Mouse (Mus musculus) spleen, adult 18-20 months (tissue): ENCODE data around the gene Hsf2bp.
A peak's percentile ranks its signal among the peaks of the same experiment; 100 is the strongest.
"Not testable (repeated sequence)": the region's sequence is repeated elsewhere in the genome, so short reads cannot be mapped to it uniquely, and the experiment has no call there.

Source experiments
- DNase-seq, 2 experiments: peaks; one replicate each; pipeline ENCODE4 v3.0.0; 2022; ENCODE audit warnings: mixed read lengths in 2 of 2

Gene Hsf2bp

DNA sequence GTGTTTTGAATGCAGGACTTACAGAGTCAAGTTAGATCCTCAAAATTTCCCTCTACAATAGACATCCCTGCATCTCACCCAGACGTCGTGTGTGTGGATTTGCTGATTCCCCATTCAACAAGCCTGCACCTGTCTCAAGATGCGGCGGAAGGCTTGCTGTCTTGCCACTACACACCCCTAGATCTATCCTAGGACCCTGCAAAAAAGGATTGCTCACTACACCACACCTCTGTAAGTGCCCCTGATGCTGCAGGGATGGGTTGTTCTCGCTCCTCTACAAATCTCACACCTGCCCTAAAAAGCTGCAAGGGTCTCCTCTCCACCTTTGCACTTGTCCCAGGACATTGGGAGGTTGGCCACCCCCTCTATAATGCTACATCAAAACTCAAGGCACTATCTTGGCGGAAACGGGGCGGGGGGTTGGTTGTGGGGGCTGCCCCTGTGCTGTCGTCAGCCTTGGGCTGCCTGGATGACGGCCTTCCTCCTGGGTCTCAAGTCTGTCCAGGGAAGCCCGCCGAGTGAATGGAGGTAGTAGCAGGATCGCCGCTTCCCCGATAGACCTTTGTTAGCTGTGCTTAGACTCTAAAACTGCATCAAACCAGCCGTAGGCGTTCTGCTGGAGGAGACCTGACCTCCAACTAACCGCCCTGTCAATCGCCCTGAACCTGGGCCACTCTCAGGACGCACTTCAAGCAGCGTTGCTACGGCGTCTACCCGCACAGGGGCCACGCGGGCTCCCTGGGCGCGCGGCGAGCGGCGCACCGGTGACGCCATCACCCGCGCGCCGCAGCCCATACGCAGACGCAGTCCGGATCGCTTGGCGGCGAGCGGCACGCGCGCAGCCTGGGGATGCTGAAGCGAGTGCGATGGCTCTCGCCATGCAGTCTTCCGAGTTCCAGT, at the start of gene Hsf2bp, which contains the start of gene Rrp1b:
TSS of gene Hsf2bp (minus strand) at position 741 of the 900 bp plus-strand sequence.
TSS of gene Rrp1b (plus strand) at position 492 of the 900 bp plus-strand sequence.
- DNase-seq, result peak; percentile 48 to 67

DNA sequence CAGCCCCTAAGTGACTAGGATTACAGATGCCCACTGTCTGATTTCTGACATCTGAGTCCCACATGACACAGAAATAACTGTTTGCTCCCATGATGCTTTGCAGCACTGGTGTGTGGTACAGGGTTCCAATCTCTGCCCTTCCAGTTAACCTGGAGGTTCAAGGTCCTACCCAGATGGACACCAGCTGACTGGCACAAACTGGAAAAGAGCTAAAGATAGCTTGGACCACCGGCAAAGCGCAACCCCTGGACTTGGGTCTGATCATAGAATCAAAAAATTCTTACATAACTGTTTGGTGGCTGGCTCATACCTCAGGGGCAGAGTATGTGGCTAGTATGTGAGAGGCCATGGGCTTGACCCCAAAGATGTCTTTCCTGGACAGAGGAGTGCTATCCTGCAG, 47.2 kb upstream of the Hsf2bp start:
- no peak for DNase-seq

DNA sequence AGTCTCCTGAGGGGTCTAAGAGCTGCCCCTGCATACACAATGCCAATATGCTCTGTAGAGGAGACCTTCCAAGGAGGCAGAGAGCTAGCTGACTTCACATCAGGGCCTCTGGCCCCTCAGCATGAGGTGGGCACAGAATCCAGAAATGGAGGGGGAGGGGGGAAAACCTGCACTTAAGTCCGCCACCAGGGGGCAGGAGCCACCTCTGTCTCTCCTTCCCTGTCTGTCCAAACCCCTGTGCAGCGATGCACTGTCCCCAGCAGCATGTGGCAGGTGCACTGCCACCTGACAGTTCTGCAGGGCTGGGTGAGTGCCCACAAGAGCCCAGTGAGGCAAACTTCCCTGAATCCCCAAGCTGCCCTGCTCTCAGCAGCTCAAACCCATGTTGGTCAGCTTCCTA, 39.0 kb upstream of the Hsf2bp start:
- peak in 1 of 2 experiments; percentile 34 for DNase-seq

DNA sequence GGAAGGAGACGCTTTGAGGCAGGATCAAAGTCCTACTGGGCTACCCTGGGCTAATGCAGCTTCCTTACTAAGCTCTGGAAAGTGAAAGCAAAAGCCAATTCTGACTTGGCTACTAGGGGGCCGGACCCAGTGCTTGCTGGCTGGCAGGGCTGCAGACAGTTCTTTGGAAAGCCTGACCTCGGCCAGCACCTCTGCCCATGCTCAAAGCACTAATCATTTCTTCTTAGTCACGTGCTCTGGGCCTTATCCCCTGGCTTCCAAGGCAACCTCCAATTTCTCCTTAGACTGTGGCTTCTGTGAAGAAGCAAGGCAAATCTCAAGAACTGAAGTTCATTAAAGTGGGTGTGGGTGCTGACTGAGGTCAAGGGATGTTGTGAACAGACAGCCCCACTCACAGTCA, 38.5 kb upstream of the Hsf2bp start:
- no peak for DNase-seq

DNA sequence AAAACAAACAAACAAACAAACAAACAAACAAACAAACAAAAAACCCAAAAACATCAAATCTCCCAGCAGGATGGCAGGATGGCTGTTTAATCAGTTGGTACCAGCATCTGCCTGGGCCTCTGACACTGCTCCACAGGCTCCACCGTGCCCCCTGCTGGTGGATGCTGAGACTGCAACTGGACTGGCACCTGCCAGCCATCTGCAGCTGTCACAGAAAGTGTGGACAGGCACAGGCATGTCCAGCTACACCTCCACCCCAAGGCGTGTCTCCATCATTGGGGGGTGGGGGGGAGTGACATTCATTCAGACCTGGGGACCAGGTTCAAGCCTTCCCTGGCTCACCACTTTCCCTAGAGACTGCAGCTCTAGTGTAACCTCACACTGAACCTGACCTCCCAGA, 37.2 kb upstream of the Hsf2bp start:
- DNase-seq, result peak; percentile 63 to 85

DNA sequence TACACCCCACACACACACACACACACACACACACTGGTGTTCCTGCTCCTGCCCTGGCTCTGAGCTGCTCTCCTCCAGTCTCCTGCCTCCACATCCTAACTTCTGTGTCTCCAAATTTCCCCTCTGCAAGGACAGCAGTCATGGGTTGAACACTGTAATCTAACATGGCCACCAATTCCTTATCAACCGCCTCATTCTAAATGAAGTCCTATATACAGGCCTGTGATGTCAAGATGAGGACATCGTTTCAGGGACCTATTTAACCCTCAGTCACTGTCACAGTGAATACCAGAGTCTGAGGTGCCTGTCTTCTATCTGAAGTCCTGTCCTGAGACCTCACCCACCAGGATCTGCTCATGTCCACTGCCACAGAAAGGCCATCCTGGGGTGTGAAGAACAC, 32.7 kb upstream of the Hsf2bp start:
- DNase-seq, result no peak

DNA sequence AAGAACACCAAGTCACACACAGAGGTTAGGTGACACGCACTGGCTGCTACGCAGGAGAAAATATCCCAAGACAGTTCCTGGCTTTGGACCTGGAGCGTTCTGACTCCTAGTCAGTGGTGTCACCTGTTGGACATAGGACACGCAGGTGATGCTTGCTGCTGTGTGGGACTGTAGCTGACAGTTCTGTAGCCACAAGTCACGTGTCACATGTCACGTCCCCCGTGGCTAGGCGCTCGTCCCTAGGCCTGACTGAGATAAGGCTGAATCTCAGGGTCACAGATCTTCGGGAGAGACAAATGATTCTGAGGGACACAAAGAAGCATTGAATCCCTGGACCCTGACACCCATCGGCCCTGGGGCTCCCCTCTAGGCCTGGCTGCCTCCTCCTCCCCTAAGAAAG, 32.2 kb upstream of the Hsf2bp start:
- DNase-seq, result no peak

DNA sequence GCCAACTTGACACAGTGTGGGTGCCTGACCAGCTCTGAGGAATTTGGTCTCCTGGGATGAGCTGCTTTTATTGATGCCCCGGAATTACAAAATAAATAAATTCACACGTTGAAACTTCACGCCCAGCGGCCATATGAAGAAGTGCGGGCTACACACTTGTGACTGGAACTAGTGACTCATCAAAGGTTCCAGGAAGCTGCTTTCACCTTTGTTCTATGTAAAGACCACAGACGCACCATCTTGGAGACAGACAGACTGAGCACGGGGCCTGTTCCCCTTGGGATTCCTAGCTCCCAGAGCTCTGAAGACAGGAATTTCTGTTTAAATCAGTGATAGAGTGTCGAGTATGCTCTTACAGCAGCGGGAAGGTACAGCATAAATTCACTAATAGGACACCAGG, 31.4 kb upstream of the Hsf2bp start:
- no peak for DNase-seq

DNA sequence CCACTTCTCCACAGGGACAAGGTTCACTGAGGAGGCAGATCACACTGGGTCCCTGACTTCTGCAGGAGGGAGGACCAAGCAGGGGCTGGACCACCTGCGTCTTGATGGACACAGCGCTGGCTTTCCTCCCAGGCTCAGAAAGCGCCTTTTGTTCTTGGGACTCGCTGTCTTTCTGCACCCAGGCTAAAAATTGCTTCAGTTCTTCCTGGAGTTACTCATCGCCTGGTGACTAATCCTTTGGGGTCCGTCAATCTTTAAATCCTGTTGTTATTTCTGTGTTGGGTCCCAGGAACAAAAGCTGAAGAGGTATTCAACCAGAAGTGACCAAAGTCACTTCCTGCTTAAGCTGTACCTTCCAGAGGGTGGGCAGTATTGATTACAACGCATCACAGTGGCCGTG, 28.6 kb upstream of the Hsf2bp start:
- DNase-seq, result not testable (repeated sequence)

DNA sequence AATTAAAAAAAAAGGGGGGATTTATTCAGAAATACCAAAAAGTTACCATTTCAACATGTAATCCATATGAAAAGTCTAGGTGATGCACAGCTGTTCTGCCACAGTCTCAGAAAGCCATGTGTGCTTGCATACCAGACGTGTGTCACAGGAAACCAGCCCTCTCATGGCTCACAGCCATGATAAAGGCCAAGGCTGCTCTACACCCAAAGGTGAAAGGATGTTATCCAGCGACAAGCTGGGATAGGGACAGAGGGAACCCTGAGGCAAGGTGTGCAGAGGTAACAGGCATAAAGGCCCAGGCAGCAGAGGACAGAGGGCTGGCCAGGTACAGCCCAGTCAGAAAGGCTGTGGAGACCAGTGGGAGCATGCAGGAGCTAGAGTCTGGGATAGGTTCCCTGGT, 27.5 kb upstream of the Hsf2bp start:
- DNase-seq, result no peak

DNA sequence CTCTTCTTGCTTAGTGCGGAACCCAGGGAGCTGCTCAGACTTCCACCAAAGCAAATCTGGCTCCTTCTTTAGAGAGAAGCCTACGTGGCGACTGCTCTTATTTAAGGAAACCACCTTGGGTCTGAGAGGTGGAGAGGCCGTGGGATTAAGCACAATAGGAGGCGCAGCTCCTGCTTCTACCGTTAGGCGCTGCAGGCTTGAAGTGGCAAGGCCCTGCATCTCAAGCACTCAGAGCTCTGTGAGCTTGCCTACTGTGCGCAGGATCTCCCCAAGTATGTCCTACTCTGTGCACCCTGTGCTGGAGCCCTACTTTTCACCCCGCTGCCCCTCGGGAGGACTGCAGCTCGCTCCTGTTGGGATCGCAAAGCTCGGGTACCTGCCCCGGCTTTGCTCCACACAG, 25.1 kb upstream of the Hsf2bp start:
- no peak for DNase-seq

DNA sequence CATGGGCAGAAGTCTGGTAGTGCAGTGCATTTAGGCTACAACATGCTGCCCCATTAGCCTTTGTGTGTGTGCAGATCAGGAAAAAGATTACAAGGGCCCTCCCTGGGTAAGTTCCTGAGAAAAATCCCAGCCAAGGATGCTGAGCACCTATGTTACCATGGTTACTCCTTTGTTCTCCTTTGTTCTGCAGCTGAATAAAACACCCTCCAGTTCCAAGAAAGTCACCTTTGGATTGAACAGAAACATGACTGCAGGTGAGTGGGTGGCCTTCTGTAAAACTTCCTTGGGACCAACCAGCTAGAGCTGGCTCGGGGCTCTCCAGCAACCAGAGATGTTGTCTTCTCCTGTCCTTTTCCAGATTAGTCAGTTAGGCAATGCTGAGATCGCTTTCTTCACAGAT, 22.9 kb upstream of the Hsf2bp start:
- no peak for DNase-seq

DNA sequence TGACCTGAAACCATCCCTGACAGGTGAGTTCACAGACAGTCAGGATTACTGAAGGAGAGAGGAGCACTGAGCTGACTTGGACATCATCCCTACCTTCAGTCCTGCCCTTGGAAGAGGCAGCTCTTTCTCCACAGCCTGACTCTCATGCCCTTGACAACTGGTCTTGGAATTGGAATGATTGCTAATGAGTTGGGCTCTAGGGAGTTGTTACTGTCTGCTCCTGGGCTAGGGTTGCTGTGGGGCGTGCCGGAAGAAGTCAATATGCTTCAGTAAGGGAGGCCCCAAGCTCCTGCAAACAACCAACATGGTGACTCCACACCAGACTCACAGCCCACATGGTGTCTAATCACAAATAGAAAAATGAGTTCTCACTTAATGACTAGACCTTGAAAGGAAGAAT, 21.7 kb upstream of the Hsf2bp start:
- no peak for DNase-seq

DNA sequence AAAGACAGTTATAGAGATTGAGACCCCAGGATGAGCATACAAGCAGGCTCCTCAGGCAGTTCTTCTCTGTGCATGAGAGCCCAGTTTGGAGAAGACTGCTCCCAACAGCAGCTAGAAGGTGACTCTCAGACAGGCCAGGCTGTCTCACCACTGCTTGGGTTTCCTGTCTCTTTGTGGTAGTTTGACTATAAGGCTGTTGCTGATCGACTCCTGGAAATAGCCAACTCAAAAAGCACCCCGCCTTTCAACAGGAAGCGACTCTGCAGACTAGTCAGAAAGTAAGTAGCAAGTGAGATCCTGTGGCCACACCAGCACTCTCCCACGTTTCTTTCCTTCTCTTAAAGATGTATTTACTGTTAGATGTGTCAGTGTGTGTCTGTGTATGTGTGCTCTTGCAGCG, 17.5 kb upstream of the Hsf2bp start:
- no peak for DNase-seq

DNA sequence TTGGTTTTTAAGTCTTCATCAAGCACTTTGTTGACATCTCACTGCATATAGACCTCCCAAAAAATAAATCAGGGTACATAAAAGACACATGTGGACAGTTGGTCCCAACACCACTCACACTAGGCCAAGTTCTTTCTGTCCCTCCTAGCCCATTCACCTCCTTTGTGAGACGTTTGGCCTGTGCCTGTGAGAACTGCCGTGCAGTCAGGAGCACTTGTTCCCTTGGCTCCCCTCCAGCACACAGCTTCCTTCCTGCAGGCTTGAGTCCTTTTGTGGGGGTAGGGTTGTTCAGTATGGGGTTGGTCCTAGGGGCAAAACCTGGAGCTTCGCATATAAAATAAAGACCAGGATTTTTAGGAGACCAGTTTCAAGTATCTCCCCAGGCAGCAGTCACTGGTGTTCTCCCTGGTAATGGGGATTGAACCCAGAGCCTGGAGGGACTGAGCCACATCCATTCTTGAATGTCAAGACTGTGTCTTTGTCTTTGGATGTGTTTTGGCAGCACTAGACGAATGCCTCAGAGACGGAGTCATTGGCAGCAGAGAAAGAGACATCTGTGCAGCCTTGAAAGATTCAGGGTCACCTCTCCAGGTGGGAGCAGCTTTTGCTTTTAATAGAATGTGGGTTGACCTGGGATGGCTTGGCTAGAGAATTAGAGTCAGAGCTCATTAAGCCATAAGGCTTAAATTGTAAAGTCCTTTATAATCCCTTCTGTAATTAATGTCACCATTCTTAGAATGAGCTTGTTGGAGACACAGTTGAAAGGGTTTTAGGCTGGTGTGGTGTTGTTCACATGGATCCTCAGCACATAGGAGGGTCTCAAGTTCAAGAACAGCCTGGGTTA, 16.3 kb upstream of the Hsf2bp start:
- DNase-seq, result no peak

DNA sequence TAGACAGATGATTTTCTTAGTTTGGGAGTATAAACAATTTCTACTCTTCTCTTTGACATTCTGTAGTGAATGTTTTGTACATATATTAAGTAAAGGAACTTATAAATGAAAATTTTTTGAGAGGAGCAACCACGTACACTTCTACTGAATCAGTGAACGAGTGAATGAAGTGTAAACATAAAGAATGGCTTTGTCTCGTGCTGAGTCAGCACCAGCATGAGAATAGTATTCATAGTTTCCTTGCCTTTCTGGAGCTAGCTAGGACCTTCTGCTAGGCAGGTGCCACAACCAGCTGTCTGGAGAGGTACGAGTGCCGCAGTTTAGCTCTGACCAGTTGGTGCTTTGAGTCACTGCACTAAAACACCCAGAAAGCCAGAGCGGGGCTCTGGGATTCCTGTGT, 14.5 kb upstream of the Hsf2bp start:
- DNase-seq, result no peak

DNA sequence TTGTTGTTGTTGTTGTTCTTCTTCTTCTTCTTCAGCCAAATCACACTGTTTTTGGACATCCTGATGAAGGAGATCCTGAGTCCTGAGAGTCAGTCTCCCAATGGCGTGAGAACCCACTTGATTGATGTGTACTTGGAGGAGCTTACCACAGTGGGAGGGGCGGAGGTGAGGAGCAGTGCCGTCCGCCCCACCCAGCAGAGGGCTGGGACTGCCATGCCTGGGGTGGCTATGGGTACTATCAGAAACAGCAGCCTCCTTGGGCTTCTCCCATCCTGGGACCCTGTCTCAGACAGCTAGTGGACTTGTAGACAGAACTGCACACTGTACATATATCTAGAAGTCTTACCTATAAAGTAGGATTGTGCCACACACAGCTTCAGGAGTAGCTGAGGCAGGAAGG, 13.8 kb upstream of the Hsf2bp start:
- DNase-seq, result no peak

DNA sequence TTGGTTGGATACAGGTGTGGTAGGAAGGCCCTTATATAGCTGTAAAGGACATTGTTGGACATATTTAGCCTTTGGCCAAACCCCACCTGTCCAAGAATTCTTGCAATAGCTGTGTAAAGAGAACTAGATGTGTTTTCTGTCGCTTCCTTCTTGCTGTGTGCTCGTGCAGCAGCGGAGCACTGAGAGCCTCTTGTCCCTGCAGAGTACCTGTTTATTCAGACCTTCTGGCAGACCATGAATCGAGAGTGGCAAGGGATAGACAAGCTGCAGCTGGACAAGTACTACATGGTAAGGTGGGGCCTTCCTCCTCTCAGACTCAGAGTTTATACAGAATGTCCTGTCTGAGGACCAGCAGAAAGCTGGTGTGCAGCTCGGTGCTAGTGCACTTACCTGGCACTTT, 12.2 kb upstream of the Hsf2bp start:
- no peak for DNase-seq

DNA sequence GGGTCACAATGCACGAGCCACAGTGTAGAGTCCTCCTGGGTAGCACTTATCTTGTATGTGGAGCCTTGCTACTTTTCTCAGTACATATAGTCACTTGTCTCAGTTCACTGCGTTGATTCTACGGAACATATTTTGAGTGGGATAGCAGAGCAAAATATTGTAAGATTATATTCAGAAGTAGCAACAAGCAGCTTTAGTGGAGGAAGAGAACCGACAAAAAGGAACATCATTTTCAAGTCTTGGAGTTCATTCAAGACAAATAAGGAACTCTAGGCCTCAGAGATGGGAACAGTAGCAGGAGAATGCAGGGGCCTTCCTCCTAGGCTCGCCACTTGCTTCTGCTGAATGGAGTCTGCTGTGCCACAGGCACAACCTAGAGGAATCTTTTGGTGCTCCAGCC, 10.4 kb upstream of the Hsf2bp start:
- no peak for DNase-seq

DNA sequence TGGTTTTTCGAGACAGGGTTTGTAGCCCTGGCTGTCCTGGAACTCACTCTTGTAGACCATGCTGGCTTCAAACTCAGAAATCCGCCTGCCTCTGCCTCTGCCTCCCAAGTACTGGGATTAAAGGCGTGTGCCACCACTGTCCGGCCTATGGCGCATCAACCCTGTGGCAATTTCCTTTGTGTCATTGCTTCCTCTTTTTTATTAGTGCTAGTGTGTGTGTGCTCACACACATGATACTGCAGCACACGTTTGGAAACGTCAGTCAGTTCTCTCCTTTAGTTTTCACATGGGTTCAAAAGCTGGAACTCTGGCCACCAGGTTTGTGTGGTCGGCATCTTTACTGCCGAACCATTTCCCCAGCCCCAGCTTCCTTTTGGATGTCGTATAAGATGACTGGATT, 4.1 kb upstream of the Hsf2bp start:
- no peak for DNase-seq

DNA sequence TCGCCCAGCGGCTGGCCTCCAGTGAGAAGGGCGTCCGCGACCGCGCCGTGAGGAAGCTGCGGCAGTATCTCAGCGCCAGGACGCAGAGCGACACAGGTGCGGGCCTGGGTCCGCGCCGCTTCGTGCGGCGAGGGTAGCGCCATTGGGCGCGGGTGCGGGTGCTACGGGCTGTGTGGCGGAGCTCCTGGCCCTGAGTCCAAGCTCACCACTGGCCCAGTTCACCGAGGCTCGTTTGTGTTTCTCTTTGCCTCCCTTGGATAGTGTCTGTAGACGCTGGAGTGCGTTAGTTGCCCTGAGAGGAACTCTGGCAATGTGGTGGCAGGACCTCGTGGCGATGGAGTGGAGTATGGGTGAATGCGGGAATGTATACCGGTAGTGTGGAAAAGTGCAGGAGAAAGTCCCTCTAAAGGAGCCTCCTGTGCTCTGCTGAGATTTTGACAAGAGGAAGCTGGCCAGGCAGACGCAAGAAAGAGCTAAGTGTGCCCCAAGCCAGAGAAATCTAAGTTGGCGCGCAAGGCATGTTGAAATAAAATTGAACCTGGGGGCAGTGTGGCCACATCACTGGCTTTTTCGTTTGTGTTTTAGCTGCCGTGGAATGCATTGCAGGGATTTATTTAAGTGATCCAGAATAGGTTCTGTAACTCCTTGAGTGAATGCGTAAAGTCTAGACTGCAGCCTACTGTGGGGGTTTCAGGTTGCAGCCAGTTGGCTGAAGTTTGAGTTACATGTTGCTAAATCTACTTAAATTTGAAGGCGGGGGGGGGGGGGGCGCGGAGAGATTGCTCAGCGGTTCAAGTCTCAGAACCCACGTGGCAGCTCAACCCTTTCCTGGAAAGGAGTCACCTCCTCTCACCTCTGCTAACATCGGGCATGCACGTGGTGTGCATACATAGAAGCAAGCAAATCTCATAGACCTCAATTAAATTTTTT, 625 bp upstream of the Hsf2bp start:
- peak in 1 of 2 experiments; percentile 7 for DNase-seq

DNA sequence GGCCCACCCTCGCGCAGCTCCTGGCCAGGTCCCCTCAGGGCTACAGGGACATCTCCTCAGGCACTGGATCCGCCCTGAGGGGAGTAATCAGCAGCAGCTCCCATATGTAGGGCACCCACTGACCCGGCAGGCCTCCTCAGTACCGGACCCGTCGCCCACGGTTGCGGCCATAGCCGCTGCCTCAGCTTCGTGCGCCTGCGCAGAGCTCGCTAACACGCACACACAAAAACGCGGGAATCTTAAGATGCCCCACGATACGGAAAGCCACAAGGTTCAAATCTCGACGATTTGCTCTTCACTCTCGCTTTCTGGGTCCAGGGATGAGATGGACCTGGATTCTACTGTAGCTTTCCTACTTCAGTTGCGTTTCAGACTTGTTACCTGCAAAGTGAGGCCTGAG, 1.8 kb downstream of the Hsf2bp start:
- DNase-seq, result no peak

DNA sequence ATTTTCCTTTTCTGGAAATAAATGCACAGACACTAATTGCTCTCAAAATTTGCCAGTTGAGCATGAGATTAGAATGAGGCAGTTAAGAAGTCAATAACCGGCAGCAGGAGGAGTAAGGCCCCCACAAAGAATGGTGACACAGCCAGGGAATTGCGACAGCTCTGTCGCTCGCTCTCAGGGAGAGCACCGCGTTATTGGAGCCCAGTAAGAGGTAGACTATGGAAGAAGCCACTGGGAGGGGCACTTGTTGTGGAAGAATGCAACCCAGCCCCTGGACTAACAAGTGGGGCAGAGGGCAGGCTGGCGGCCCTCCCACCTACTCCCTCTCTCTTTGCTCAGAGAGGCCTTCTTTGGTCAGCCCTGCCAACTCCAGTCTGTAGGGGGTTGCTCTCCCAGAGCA, 4.5 kb downstream of the Hsf2bp start:
- DNase-seq, result no peak
